Mouse (Mus musculus) adrenal gland (tissue): ENCODE results near the gene Adprhl2.

Source experiments
- intact Hi-C: fragments of 180-260 bp; cut with DNase I; formaldehyde crosslinking; loops from one replicate; pipeline ENCODE4 v1.15.1; 2025

Adprhl2 gene

DNA sequence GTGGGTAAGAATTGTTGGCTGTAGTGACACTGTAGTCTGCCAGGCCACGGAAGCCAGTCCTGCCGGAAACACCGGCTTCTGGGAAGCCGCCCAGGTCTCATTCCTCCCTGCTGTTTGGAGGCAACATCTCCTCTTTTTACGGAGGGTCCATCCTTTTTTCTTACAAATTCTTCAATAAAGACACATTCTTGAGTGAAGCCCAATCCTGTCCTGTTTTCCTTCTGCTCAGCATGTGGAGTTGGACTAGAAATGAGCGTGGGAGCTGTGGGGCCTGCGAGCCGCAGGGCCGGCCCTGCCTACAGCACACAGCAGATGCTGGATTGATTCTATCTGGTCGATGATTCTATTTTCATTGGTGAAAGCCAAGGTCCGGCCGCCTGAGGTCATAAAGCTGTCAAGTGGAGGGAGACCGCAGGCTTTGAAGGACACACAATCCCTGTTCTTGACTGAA is 45.8 kb downstream of the Adprhl2 start:
- intact Hi-C loops = loop anchor here (5.0 kb wide), 1 partner anchor 37 kb away; no protein-coding TSS in a partner anchor

DNA sequence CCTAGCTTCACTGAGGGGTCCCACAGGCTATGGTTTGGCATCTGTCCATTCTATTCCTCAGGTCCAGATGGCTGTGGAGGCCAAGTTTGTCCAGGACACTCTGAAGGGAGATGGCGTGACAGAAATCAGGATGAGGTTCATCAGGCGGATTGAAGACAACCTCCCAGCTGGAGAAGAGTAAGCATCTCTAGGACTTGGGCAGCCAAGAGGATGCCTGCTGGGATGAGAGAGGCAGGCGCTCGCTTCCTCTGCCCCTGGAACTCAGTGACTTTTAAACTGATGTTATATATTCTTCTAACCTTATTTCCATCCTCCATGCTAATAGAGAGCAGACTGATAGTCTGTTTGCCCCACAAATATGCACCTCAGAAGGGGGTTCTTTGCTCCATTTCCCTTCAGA is 46.4 kb downstream of the Adprhl2 start:
- intact Hi-C loops = loop anchor here (5.0 kb wide), 1 partner anchor 37 kb away; no protein-coding TSS in a partner anchor

DNA sequence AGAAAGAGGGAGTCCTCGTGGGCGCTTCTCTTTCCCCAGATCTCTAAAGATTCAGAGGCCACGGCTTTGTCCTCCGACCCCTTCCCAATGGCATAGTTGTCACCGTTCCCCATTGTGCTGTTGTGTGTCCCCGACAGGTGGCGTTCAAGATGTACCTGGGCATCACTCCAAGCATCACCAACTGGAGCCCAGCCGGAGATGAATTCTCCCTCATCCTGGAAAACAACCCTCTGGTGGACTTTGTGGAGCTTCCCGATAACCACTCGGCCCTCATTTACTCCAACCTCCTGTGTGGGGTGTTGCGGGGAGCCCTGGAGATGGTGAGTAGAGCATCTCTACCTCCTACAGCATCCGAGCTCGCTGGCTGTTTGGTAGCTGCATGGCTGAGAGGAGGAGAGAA is 47.8 kb downstream of the Adprhl2 start:
- intact Hi-C loops = no loop called here

DNA sequence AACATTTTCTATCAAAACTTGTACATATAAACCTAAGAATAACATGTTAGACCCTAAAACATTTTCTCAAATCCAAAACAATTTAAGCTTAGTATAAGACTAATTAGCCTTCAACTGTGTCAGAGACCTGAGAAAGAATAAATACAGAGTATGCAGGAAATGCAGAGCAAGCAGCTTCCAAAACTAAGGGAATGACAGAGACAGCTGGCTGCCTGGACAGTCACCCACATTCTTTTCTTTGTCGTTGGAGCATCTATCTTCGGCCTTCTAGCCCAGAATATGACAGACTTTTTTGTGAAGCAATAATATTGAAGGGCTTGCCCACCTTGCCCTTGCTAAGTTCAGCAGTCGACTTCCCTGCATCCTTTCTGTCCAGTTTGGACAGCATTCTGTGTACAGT is 52.2 kb downstream of the Adprhl2 start:
- intact Hi-C loops = loop anchor here (5.0 kb wide), 1 partner anchor 33 kb away; no protein-coding TSS in a partner anchor
